Mouse (Mus musculus) limb, embryonic 15.5 days (tissue): Measurements from ENCODE around the gene Nceh1. TPM values are rescaled to one million over a fixed set of nuclear protein-coding genes. Genes with fewer than 3 reads are reported as not detected.

ENCODE experiments used
- ATAC-seq: fragments of 200-750 bp; cut with Nextera tagmentation; 2 replicates; pipeline ENCODE4 v1.8.0; 2017; ENCODE audit warnings: low read depth, moderate TSS enrichment; ENCODE audit not compliant: insufficient number of reproducible peaks, low FRiP score, low TSS enrichment
- H3K27ac ChIP-seq: fragments of 300-500 bp; sonication (generic); 2 replicates; pipeline ENCODE4 v1.5.1; 2015; ENCODE audit warnings: moderate library complexity, mild to moderate bottlenecking, inconsistent platforms
- H3K27me3 ChIP-seq: fragments of 300-500 bp; sonication (generic); 2 replicates; pipeline ENCODE4 v1.6.1; 2015; ENCODE audit warnings: inconsistent platforms
- H3K36me3 ChIP-seq: fragments of 300-500 bp; sonication (generic); 2 replicates; pipeline ENCODE4 v1.6.1; 2015; ENCODE audit warnings: inconsistent platforms
- H3K4me1 ChIP-seq: fragments of 300-500 bp; sonication (generic); 2 replicates; pipeline ENCODE4 v1.6.1; 2015; ENCODE audit warnings: inconsistent platforms
- H3K4me2 ChIP-seq: fragments of 300-500 bp; sonication (generic); 2 replicates; pipeline ENCODE4 v1.6.1; 2015; ENCODE audit warnings: mild to moderate bottlenecking, inconsistent platforms
- H3K4me3 ChIP-seq: fragments of 300-500 bp; sonication (generic); 2 replicates; pipeline ENCODE4 v1.5.1; 2015; ENCODE audit warnings: mild to moderate bottlenecking, inconsistent platforms
- H3K9ac ChIP-seq: fragments of 300-500 bp; sonication (generic); 2 replicates; pipeline ENCODE4 v1.6.1; 2015; ENCODE audit warnings: inconsistent platforms
- H3K9me3 ChIP-seq: fragments of 300-500 bp; sonication (generic); 2 replicates; pipeline ENCODE4 v1.6.1; 2016; ENCODE audit warnings: inconsistent platforms
- WGBS: fragments of 180-500 bp; shearing (Covaris S2); methylation state at CpG from one replicate; pipeline ENCODE4 v1.1.7; 2015; 5-methylcytosine and 5-hydroxymethylcytosine counted together
- polyA plus RNA-seq: library from polyadenylated mRNA; unstranded; fragments of >200 nt; fragmentation: Nextera tagmentation; extraction: Ambion mirVana; gene quantifications from 2 replicates; pipeline ENCODE4 v1.2.1, GENCODE M21; 2015

The Nceh1 gene
- polyA plus RNA-seq, 1 experiment from 2014 or later: 3.6 TPM

- Histone ChIP-seq H3K9me3 (no peaks in the 10 kb centered on the region), H3K9ac (no peak overlapping the region), H3K27me3 (no peaks in the 10 kb centered on the region), H3K36me3 (0 out of 2 replicates have a peak, but pooled peaks cover 6% of the 10 kb centered on the region), H3K4me1 (no peaks in the 10 kb centered on the region), H3K4me3 (no peak overlapping the region), H3K27ac (no peak overlapping the region), H3K4me2 (no peak overlapping the region)
- no peak for ATAC-seq
- 89% methylated on average over 16 of the region's 16 CpGs for WGBS
These were observed 56.8 kb downstream of the Nceh1 start for GRCm38 (mm10) chr3:27239568-27239967.

DNA sequence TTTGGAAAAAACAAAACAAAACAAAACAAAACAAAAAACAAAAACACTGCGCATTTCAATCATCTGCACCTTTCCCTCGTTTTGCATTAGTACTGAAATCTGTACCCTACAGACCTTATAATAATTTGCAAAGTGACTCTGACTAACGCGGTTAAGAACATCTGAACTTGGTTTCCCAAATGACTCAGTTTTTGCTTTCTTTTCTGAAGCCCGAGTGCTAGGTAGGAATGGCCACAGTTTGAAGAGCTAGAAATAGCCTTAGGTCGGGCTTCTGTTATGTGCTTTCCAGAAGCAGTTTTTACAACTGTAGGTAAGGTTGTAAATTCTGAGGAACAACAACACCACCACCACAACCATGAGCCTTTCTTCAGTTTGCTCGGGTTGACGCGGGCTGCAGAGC is 59.1 kb downstream of the Nceh1 start:
- Histone ChIP-seq H3K4me3 (no peak overlapping the region), H3K9ac (no peak overlapping the region), H3K4me1 (no peaks in the 10 kb centered on the region), H3K36me3 (0 out of 2 replicates have a peak, but pooled peaks cover 6% of the 10 kb centered on the region), H3K9me3 (no peaks in the 10 kb centered on the region), H3K27me3 (no peaks in the 10 kb centered on the region), H3K4me2 (no peak overlapping the region), H3K27ac (no peak overlapping the region)
- 68% methylated on average over 9 of the region's 9 CpGs for WGBS
- ATAC-seq: no peak

GRCm38 (mm10) chr3:27246166-27246565 is 63.4 kb downstream of the Nceh1 start:
- 0 out of 2 replicates have a peak, but pooled peaks cover 3% of the 10 kb centered on the region for H3K36me3 ChIP-seq
- no peak overlapping the region for H3K4me2 ChIP-seq
- H3K27me3 ChIP-seq: no peaks in the 10 kb centered on the region
- no peak overlapping the region for H3K4me3 ChIP-seq
- H3K9me3 ChIP-seq: no peaks in the 10 kb centered on the region
- no peak overlapping the region for H3K9ac ChIP-seq
- 94% methylated on average over 2 of the region's 2 CpGs for WGBS
- no peaks in the 10 kb centered on the region for H3K4me1 ChIP-seq
- no peak for ATAC-seq
- H3K27ac ChIP-seq: no peak overlapping the region

- ATAC-seq: no peak
- H3K27me3 ChIP-seq: no peaks in the 10 kb centered on the region
- no peak overlapping the region for H3K4me2 ChIP-seq
- no peak overlapping the region for H3K9ac ChIP-seq
- no peaks in the 10 kb centered on the region for H3K4me1 ChIP-seq
- no peaks in the 10 kb centered on the region for H3K9me3 ChIP-seq
- H3K27ac ChIP-seq: no peak overlapping the region
- H3K4me3 ChIP-seq: no peak overlapping the region
- 58% methylated on average over 1 of the region's 1 CpGs for WGBS
- no peaks in the 10 kb centered on the region for H3K36me3 ChIP-seq
These were observed 65.0 kb downstream of the Nceh1 start for GRCm38 (mm10) chr3:27247785-27248184.

DNA sequence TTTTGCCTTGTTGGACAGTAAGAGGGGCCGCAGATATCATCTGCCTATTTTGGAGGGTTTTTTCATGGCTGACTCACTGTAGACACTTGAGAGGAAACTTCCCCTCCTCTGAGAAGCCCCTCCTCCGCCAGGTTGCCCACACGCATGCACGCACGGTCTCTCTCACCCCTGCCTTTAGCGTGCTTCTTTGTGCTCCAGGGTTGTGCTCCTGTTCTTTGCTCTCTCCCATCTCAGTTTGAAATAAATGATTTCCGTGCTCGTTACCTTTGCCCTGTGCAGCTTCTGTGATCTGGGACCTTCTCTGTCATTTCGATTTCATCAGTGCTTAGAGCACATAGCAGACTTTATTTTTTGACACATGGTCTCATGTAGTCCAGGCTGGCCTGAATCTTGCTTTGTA is 66.3 kb downstream of the Nceh1 start:
- 84% methylated on average over 9 of the region's 9 CpGs for whole genome bisulfite sequencing
- Histone ChIP-seq H3K4me2 (no peak overlapping the region), H3K9me3 (no peaks in the 10 kb centered on the region)

GRCm38 (mm10) chr3:27250936-27251335 is 68.2 kb downstream of the Nceh1 start:
- Histone ChIP-seq H3K9me3 (no peaks in the 10 kb centered on the region), H3K27me3 (no peaks in the 10 kb centered on the region), H3K27ac (no peak overlapping the region), H3K9ac (no peak overlapping the region), H3K4me3 (no peak overlapping the region), H3K4me2 (no peak overlapping the region), H3K36me3 (no peaks in the 10 kb centered on the region), H3K4me1 (no peaks in the 10 kb centered on the region)
- 45% methylated on average over 7 of the region's 7 CpGs for WGBS
- ATAC-seq: no peak

More for the DNA sequence above, 66.3 kb downstream of the Nceh1 start:
- Histone ChIP-seq H3K36me3 (no peaks in the 10 kb centered on the region), H3K27ac (no peak overlapping the region), H3K9ac (no peak overlapping the region), H3K4me3 (no peak overlapping the region), H3K4me1 (no peaks in the 10 kb centered on the region), H3K27me3 (no peaks in the 10 kb centered on the region)
- ATAC-seq: no peak

DNA sequence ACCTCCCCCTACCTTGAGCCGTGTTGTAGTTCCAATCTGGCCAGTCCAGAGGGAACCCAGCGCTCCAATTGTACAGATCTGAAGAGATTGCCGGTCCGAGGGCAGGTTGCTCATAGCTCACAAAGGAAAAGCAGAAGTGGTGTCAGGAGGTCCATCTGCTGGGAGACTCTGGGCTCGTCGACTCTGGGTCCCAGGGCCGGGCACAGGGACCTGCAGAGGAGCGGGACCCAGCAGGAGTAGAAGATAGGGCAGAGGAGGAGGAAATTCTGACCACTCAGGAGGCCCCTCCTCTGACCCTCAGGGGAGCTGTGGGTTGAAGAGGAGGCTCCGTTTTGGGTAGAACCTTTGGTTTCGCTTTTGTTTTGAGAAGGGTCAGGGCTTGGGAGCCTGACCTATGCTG is 75.7 kb downstream of the Nceh1 start:
- no peaks in the 10 kb centered on the region for H3K4me1 ChIP-seq
- H3K4me2 ChIP-seq: no peak overlapping the region
- no peak overlapping the region for H3K27ac ChIP-seq
- no peaks in the 10 kb centered on the region for H3K9me3 ChIP-seq
- no peak overlapping the region for H3K9ac ChIP-seq
- no peaks in the 10 kb centered on the region for H3K27me3 ChIP-seq
- 84% methylated on average over 10 of the region's 10 CpGs for WGBS
- H3K4me3 ChIP-seq: no peak overlapping the region
- no peak for ATAC-seq
- H3K36me3 ChIP-seq: no peaks in the 10 kb centered on the region

DNA sequence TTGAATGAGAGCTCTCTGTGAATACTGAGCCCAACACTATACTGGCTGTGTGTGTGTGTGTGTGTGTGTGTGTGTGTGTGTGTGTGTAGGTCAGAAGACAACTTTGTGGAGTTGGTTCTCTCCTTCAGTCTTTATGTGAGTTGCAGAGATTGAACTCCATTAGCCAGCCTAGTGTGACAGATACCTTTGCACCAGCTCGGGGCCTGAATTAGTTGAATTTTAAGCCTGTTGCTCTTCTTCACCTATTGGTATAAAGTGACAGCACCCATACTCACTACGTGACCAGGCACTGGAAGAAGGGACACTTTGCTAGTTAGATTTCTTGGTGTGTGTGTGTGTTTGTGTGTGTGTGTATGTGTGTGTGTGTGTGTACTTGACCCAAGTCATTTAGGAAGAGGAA is 77.6 kb downstream of the Nceh1 start:
- Histone ChIP-seq H3K4me3 (no peak overlapping the region), H3K36me3 (no peaks in the 10 kb centered on the region), H3K9ac (no peak overlapping the region), H3K4me2 (no peak overlapping the region), H3K4me1 (no peaks in the 10 kb centered on the region), H3K9me3 (no peaks in the 10 kb centered on the region), H3K27me3 (no peaks in the 10 kb centered on the region), H3K27ac (no peak overlapping the region)
- 91% methylated on average over 2 of the region's 2 CpGs for WGBS
- ATAC-seq: no peak

GRCm38 (mm10) chr3:27267327-27267726 is 84.6 kb downstream of the Nceh1 start:
- Histone ChIP-seq H3K4me1 (peaks cover 5% of the 10 kb centered on the region; the same call in 1 of the 2 replicates), H3K27ac (no peak overlapping the region), H3K9ac (no peak overlapping the region), H3K4me3 (no peak overlapping the region), H3K36me3 (no peaks in the 10 kb centered on the region), H3K27me3 (no peaks in the 10 kb centered on the region), H3K9me3 (no peaks in the 10 kb centered on the region), H3K4me2 (no peak overlapping the region)
- 76% methylated on average over 5 of the region's 5 CpGs for WGBS
- no peak for ATAC-seq

DNA sequence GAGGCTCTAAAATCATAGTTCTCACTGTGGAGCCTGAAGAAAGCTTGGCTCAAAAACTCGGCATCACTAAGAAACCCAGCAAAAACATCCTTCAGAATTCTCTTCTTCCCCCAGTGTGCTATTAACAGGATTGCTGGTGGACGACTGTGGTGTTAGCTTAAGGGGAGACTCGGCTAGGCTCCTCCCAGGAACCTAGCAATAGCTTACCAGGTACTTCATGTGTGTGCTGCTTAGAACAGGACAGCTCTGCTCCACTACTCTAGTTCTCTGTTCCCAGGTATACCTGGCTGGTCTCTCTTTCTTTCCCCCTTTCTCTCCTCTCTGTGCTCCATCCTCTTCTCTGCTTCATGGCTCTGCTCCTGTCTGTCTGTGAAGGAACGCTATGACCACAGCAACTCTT is 85.1 kb downstream of the Nceh1 start:
- no peak overlapping the region for H3K27ac ChIP-seq
- H3K9ac ChIP-seq: no peak overlapping the region
- H3K9me3 ChIP-seq: no peaks in the 10 kb centered on the region
- no peak overlapping the region for H3K4me2 ChIP-seq
- no peaks in the 10 kb centered on the region for H3K27me3 ChIP-seq
- H3K36me3 ChIP-seq: no peaks in the 10 kb centered on the region
- WGBS: 53% methylated on average over 4 of the region's 4 CpGs
- no peak for ATAC-seq
- peaks cover 5% of the 10 kb centered on the region; the same call in 1 of the 2 replicates for H3K4me1 ChIP-seq
- H3K4me3 ChIP-seq: no peak overlapping the region

GRCm38 (mm10) chr3:27269151-27269550 is 86.4 kb downstream of the Nceh1 start:
- Histone ChIP-seq H3K27me3 (no peaks in the 10 kb centered on the region), H3K36me3 (no peaks in the 10 kb centered on the region), H3K9ac (no peak overlapping the region), H3K9me3 (no peaks in the 10 kb centered on the region), H3K4me2 (no peak overlapping the region), H3K4me3 (no peak overlapping the region), H3K27ac (no peak overlapping the region), H3K4me1 (peaks cover 5% of the 10 kb centered on the region; the same call in 1 of the 2 replicates)
- ATAC-seq: no peak
- 66% methylated on average over 4 of the region's 4 CpGs for whole genome bisulfite sequencing

DNA sequence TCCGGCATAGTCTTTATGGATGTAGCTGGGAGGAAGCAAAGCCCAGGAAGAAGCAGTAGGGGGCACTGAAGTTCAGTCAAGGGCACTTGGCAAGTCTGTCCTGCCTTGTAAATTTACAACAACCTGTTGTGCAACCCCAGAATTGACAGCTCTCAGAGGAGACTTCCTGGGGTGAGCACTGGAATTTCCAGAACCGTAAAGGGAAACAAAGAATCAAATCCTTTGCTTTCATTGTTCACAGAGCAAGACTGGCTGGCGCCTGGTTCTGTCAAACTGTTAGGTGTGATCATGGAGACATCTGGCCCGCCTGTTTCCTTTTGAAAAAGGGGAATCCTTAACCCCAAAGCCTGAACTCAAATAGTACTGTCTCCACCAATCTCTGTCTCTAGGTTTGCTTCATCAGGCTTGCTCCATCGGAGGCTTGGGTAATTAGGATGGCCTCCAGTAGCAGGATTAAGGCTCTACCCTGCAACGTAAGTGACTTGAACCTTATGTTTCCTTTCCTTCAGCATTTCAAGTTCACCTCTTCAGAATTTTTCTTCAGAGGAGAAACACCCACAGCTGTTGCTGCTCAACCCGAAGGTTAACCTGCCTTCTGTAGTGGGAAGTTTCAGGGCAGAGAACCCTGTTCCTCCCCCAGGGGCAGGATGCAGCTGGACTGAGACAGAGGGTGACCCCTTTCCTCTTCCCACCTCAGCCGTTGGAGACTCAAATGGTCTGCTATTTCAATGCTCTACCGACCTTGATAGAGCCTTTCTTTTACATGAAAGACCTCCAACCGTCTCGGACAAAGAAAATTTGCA is 87.6 kb downstream of the Nceh1 start:
- Histone ChIP-seq H3K4me2 (no peak overlapping the region), H3K36me3 (no peaks in the 10 kb centered on the region), H3K27me3 (no peaks in the 10 kb centered on the region), H3K9me3 (no peaks in the 10 kb centered on the region), H3K4me1 (peaks cover 5% of the 10 kb centered on the region; the same call in 1 of the 2 replicates), H3K9ac (no peak overlapping the region), H3K4me3 (no peak overlapping the region), H3K27ac (peak overlapping the region; percentile 18; the same call in 1 of the 2 replicates)
- 31% methylated on average over 11 of the region's 11 CpGs for WGBS
- no peak for ATAC-seq
